15 mouse cellular contexts compared by ENCODE assay signal in the genomic region with DNA sequence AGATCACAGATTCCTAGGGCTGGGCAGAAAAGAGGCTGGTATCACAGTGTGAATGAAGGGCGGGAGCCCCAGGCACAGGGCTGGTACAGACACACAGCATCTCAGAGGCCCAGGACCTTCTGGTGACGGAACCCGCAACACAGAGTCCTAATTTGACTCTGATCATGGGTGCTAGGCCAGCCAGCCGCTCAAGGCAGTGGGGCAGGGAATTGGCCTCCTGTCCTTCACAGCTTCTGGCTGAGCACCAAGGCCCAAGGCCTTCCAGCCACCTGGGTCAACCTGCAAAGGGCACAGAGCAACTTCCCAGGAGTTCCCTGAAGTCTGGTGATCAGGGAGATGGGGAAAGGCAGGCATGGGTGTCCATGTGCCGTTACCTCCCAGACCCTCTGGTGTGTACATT. TPM values are rescaled to one million over a fixed set of nuclear protein-coding genes. Genes with fewer than 3 reads are reported as not detected.
DNase-seq lines count a peak whose midpoint lies in the region; ATAC-seq lines count a peak whose summit lies in the region.
"Had no signal": no experiment of that assay in that cellular context is flagged by ENCODE, and none has a peak within 500 bp of the region (broad histone marks: within the 10 kb centered on the region; RNA-seq: fewer than 3 reads in every experiment).

No protein-coding gene starts in this region.

- peaks cover 32% of the 10 kb centered on the region for H3K4me1 ChIP-seq in kidney, embryonic 16.5 days (ENCODE audit: insufficient read depth, low read length)
- peaks cover 45% of the 10 kb centered on the region for H3K4me1 ChIP-seq in liver, embryonic 13.5 days (replicated peaks)
- H3K4me1 ChIP-seq in limb, embryonic 13.5 days = peaks cover 31% of the 10 kb centered on the region

- DNase-seq in adrenal gland, postnatal 14 days = peak; percentile 48
- DNase-seq in adrenal gland, adult 8-10 months = no peak
- DNase-seq in kidney, adult 11 months = peak; percentile 82
- no peak for DNase-seq in liver, embryonic 13.5 days
- no peak for DNase-seq in liver
- DNase-seq in urinary bladder, postnatal 10 days (ENCODE audit: low spot score) = no peak

- 96% methylated on average over 5 of the region's 5 CpGs for WGBS in kidney, embryonic 16.5 days
- 86% methylated on average over 5 of the region's 5 CpGs for WGBS in liver, embryonic 13.5 days (ENCODE audit: insufficient replicate concordance)
- WGBS in limb, embryonic 13.5 days = 84% methylated on average over 5 of the region's 5 CpGs

- peaks cover 10% of the 10 kb centered on the region for H3K36me3 ChIP-seq in kidney, embryonic 16.5 days (ENCODE audit: insufficient read depth, low read length)
- peaks cover 14% of the 10 kb centered on the region for H3K36me3 ChIP-seq in liver, embryonic 13.5 days
- H3K36me3 ChIP-seq in limb, embryonic 13.5 days = peaks cover 12% of the 10 kb centered on the region

- H3K9ac ChIP-seq in kidney, embryonic 16.5 days (replicated peaks; ENCODE audit: low read length) = no peak overlapping the region
- H3K9ac ChIP-seq in liver, embryonic 13.5 days = 0 out of 2 replicates have a peak overlapping the region, but pooled peaks have one; percentile 1
- peak overlapping the region; percentile 8; the same call in 1 of the 2 replicates for H3K9ac ChIP-seq in limb, embryonic 13.5 days
- H3K9ac ChIP-seq: hindbrain, embryonic 13.5 days; limb, embryonic 15.5 days; lung, embryonic 14.5 days; midbrain, embryonic 13.5 days; stomach, embryonic 15.5 days had no signal

- H3K27ac ChIP-seq in kidney, embryonic 16.5 days (ENCODE audit: low read length) = no peak overlapping the region
- no peak overlapping the region for H3K27ac ChIP-seq in liver, embryonic 13.5 days
- H3K27ac ChIP-seq in limb, embryonic 13.5 days = no peak overlapping the region
- H3K27ac ChIP-seq: hindbrain, embryonic 13.5 days; kidney, postnatal 0 days; limb, embryonic 15.5 days; midbrain, embryonic 13.5 days; stomach, embryonic 15.5 days had no signal

- no peaks in the 10 kb centered on the region for H3K27me3 ChIP-seq in kidney, embryonic 16.5 days (ENCODE audit: insufficient read depth, low read length)
- peaks cover 14% of the 10 kb centered on the region for H3K27me3 ChIP-seq in liver, embryonic 13.5 days
- no peaks in the 10 kb centered on the region for H3K27me3 ChIP-seq in limb, embryonic 13.5 days
- H3K27me3 ChIP-seq: limb, embryonic 15.5 days; midbrain, embryonic 13.5 days; stomach, embryonic 15.5 days had no signal

- H3K4me3 ChIP-seq in kidney, embryonic 16.5 days (ENCODE audit: low read length) = no peak overlapping the region
- H3K4me3 ChIP-seq in liver, embryonic 13.5 days (replicated peaks) = no peak overlapping the region
- no peak overlapping the region for H3K4me3 ChIP-seq in limb, embryonic 13.5 days
- H3K4me3 ChIP-seq: hindbrain, embryonic 13.5 days; limb, embryonic 15.5 days; midbrain, embryonic 13.5 days; stomach, embryonic 15.5 days had no signal

- H3K9me3 ChIP-seq in kidney, embryonic 16.5 days (ENCODE audit: low read length) = no peaks in the 10 kb centered on the region
- H3K9me3 ChIP-seq in liver, embryonic 13.5 days (replicated peaks) = no peaks in the 10 kb centered on the region
- no peaks in the 10 kb centered on the region for H3K9me3 ChIP-seq in limb, embryonic 13.5 days
- H3K9me3 ChIP-seq: hindbrain, embryonic 13.5 days; limb, embryonic 15.5 days; midbrain, embryonic 13.5 days; stomach, embryonic 15.5 days had no signal

- no peak for ATAC-seq in kidney, embryonic 16.5 days (ENCODE audit: low FRiP score, low TSS enrichment)
- ATAC-seq in liver, embryonic 13.5 days (ENCODE audit: low read depth) = no peak
- no peak for ATAC-seq in limb, embryonic 13.5 days (ENCODE audit: low FRiP score, low read depth)
- ATAC-seq: activated CD4-positive, CD25-positive, alpha-beta regulatory T cell, adult 4 months; midbrain, embryonic 13.5 days had no signal

- H3K4me2 ChIP-seq in kidney, embryonic 16.5 days (replicated peaks; ENCODE audit: low read depth, low read length) = no peak overlapping the region
- no peak overlapping the region for H3K4me2 ChIP-seq in liver, embryonic 13.5 days
- no peak overlapping the region for H3K4me2 ChIP-seq in limb, embryonic 13.5 days (replicated peaks)
- H3K4me2 ChIP-seq: hindbrain, embryonic 13.5 days; limb, embryonic 15.5 days; lung, embryonic 14.5 days; midbrain, embryonic 13.5 days; stomach, embryonic 15.5 days had no signal

RNA-seq across cellular contexts. Expression of gene Fam207a, which starts 2.2 kb away (rescaled TPM):
- total RNA-seq in adrenal gland, postnatal 14 days (2021) = 21.6 and 27.2 TPM in 2 replicates
- total RNA-seq in adrenal gland, adult 8-10 months (2022) = 10 to 100 TPM; 20.4 to 28.8 (median 24.8) TPM
- 36.5 and 36.6 TPM in 2 replicates for polyA plus RNA-seq in kidney, embryonic 16.5 days (2015; fragmentation: Nextera tagmentation; extraction: Ambion mirVana)
- 23.3 and 26.2 TPM in 2 replicates for polyA plus RNA-seq in liver, embryonic 13.5 days (2015; fragmentation: Nextera tagmentation; extraction: Ambion mirVana)
- polyA plus RNA-seq in limb, embryonic 13.5 days (2015; fragmentation: Nextera tagmentation; extraction: Ambion mirVana) = 40.7 and 43.6 TPM in 2 replicates

RNA-seq across cellular contexts. Expression of gene Itgb2, which starts 12.3 kb away (rescaled TPM):
- 5.8 and 16.0 TPM in 2 replicates for total RNA-seq in adrenal gland, postnatal 14 days (2021)
- total RNA-seq in adrenal gland, adult 8-10 months (2022) = 10 to 100 TPM in 3 of 4 experiments, 1 to 10 TPM in 1; 8.6 to 16.8 (median 13.5) TPM
- polyA plus RNA-seq in kidney, embryonic 16.5 days (2015; fragmentation: Nextera tagmentation; extraction: Ambion mirVana) = 1.6 and 1.7 TPM in 2 replicates
- 10.3 and 10.7 TPM in 2 replicates for polyA plus RNA-seq in liver, embryonic 13.5 days (2015; fragmentation: Nextera tagmentation; extraction: Ambion mirVana)
- 1.2 and 1.3 TPM in 2 replicates for polyA plus RNA-seq in limb, embryonic 13.5 days (2015; fragmentation: Nextera tagmentation; extraction: Ambion mirVana)

Comparison
In these comparisons a context has a peak if more than half of its experiments do, and no peak if none do; other contexts are left out.
1. DNase-seq: peak in adrenal gland, postnatal 14 days (single experiment) and kidney, adult 11 months (single experiment); none in adrenal gland, adult 8-10 months (single experiment), liver, embryonic 13.5 days (single experiment), liver (single experiment) and urinary bladder, postnatal 10 days (single experiment).